Mouse (Mus musculus): ENCODE measurements around the gene Ccr10.

DNA sequence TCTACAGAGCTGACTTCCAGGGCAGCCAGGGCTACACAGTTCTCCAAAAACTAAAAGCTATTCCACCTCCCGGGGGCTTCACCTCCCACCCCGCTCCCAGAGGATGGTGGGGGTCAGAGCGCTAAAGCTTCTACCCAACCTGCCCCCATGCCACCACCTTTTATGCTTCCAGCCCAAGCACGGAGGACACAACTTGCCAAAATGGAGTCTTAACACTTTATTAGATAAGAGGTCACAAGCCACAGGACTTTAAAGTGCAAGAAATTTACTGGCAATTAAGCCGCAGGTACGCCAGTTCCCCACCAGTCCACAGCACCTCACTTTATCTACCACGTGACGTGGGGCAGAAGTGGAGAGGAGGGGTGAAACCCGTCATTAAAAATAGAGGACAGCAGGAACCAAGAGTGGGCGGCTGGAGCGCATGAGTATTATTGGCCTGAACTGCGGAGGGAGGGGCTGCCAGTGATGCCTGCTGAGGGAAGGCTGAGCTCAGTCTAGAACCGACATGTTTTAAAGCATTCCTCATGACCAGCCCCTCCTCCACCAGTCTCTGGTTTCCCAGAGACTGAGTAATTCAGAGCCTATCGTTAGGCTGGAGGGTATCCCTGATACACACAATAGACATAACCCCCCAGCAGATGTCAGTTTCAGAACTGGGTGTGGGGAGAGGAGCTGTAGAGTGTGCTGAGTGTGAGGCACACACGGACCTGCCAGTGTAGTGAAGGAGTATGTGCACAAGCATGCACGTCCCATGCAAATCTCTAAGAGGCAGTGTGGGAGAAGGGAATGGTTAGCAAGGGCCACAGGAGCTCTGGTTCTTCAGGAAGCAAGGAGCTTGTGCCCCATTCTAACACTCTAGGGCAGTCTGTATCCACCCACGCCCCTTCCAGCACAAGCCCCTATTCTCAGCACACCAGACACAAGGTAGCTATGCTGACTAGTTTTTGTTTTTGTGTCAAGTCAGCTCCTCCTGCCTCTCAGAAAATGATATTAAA lies 16.0 kb upstream of the Ccr10 start:
- TF ChIP-seq CTCF (IDR thresholded peaks at IDR 0.05) (no peak), EP300 (IDR thresholded peaks at IDR 0.05) (no peak)
